Mouse (Mus musculus): Measurements from ENCODE around the gene Sumo3. TPM values are rescaled to one million over a fixed set of nuclear protein-coding genes. Genes with fewer than 3 reads are reported as not detected.

Gene Sumo3
- polyA plus RNA-seq, 1 experiment from 2014 or later = 350 TPM

DNA sequence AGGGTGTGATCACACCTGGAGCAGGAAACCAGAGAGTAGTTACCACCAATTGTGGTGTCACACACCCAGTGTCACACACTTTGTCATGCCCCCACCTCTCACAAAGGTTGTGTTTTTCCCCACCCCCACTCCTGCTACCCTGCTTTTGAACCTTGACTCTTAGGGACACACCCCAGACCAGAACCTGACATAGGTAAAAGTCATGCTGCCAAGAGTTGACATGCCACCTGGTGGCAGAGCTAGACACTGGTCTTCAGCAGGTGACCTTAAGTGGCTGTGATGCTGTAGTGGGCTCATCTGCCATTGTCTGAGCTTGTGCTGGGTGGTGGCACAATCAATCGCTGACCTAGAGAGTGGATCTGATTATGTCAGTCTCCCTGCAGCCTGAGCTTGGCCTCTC, 24.1 kb downstream of the Sumo3 start:
- Histone ChIP-seq H3K36me3 (peaks cover 21% of the 10 kb centered on the region), H3K9ac (no peak overlapping the region), H3K27ac (no peak overlapping the region), H3K4me1 (peaks cover 23% of the 10 kb centered on the region), H3K4me3 (no peak overlapping the region), H3K4me2 (no peak overlapping the region), H3K27me3 (no peaks in the 10 kb centered on the region), H3K9me3 (no peaks in the 10 kb centered on the region)
- WGBS = 91% methylated on average over 1 of the region's 1 CpGs
- ATAC-seq (ENCODE audit: borderline replicate concordance, extremely low read depth, low FRiP score, low TSS enrichment) = no peak

GRCm38 (mm10) chr10:77634016-77634415, 28.1 kb downstream of the Sumo3 start:
- H3K27ac ChIP-seq = no peak overlapping the region
- no peaks in the 10 kb centered on the region for H3K27me3 ChIP-seq
- no peak overlapping the region for H3K9ac ChIP-seq
- H3K4me1 ChIP-seq = peaks cover 21% of the 10 kb centered on the region
- H3K4me2 ChIP-seq = no peak overlapping the region
- peaks cover 39% of the 10 kb centered on the region for H3K36me3 ChIP-seq
- H3K4me3 ChIP-seq = no peak overlapping the region
- no peak for ATAC-seq (ENCODE audit: borderline replicate concordance, extremely low read depth, low FRiP score, low TSS enrichment)
- 72% methylated on average over 6 of the region's 6 CpGs for WGBS
- H3K9me3 ChIP-seq = no peaks in the 10 kb centered on the region

- Histone ChIP-seq H3K4me3 (no peak overlapping the region), H3K27ac (peak overlapping the region; percentile 64), H3K4me1 (peaks cover 21% of the 10 kb centered on the region), H3K9me3 (no peaks in the 10 kb centered on the region), H3K4me2 (no peak overlapping the region), H3K36me3 (peaks cover 42% of the 10 kb centered on the region), H3K9ac (no peak overlapping the region), H3K27me3 (no peaks in the 10 kb centered on the region)
- WGBS = 27% methylated on average over 13 of the region's 13 CpGs
- peak; percentile 62 for ATAC-seq (ENCODE audit: borderline replicate concordance, extremely low read depth, low FRiP score, low TSS enrichment)
These were observed 28.7 kb downstream of the Sumo3 start for GRCm38 (mm10) chr10:77634452-77635231.

DNA sequence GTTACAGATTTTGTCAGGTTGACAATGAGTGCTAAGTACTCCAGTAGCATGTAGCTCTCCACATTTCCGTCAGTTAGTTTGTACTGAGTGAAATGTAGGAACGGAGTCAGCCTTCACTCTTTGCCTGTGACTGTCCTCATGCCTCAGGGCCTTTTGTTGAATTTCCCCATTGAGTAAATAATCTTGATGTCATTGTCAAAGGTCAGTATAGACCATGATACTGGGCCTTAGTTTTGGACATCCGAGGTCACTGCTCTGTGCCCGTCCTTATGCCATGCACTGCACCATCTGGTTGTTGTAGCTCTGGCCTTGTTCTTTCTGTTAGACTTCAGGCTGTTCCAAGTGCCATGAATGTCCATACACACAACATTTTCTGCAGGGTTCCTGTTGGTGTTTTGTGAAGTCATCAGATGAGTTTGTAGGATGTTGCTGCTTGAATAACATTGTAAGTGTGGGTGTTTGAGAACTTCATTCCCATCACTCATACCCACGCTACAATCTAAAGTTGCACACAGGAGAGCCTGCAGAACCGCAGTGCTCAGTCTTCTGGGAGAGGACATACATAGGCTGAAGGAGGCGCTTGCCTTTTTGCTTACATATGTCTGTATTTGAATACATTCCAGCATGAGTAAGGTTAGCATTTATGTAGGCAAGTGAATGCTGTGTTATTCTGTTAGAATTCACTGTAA, 30.5 kb downstream of the Sumo3 start:
- no peak for ATAC-seq (ENCODE audit: borderline replicate concordance, extremely low read depth, low FRiP score, low TSS enrichment)
- Histone ChIP-seq H3K27me3 (no peaks in the 10 kb centered on the region), H3K4me2 (no peak overlapping the region), H3K27ac (no peak overlapping the region), H3K4me1 (peaks cover 21% of the 10 kb centered on the region), H3K4me3 (no peak overlapping the region), H3K9me3 (no peaks in the 10 kb centered on the region), H3K9ac (no peak overlapping the region), H3K36me3 (peaks cover 43% of the 10 kb centered on the region)
- WGBS = 86% methylated on average over 7 of the region's 7 CpGs

DNA sequence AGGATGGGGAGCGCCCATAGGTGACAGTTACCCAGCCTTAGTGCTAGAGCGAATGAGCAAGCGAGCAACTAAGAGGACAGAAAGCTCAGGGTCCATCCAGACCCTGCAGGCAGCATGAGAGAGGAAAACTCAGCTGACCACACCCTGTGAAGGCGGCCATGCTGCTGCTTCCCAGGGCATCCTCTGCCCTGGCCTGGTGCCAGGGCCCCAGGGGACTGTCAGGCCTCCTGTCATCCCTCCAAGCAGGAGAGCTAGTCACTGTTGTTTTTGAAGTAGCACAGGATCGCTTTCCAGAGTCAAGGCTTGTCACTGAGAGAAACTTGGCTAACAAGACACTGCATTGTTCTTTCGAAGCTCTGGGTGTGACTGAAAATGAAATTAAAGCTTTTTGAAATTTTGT, 33.1 kb downstream of the Sumo3 start:
- 76% methylated on average over 6 of the region's 6 CpGs for WGBS
- H3K27me3 ChIP-seq = no peaks in the 10 kb centered on the region
- H3K9ac ChIP-seq = no peak overlapping the region
- no peak for ATAC-seq (ENCODE audit: borderline replicate concordance, extremely low read depth, low FRiP score, low TSS enrichment)
- H3K27ac ChIP-seq = peak overlapping the region; percentile 27; the same call in 1 of the 2 replicates
- no peak overlapping the region for H3K4me3 ChIP-seq
- no peak overlapping the region for H3K4me2 ChIP-seq
- H3K9me3 ChIP-seq = no peaks in the 10 kb centered on the region
- peaks cover 19% of the 10 kb centered on the region for H3K4me1 ChIP-seq
- H3K36me3 ChIP-seq = peaks cover 47% of the 10 kb centered on the region

DNA sequence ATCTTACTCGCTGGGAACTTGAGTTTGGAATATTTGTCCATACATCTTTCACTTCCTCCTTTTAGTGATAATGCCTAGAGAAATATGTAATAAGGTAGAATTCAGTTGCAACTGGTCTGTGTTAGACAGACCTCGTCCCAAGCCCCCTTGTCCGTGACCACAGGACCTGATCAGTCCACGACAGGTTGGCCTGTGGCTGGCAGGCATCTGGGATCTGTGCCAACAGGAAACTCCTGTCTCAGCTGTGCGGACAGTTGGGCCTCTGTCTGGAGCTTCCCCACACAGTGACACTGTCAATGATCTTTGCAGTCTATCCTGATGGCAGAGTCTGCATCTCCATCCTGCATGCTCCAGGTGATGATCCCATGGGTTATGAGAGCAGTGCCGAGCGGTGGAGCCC, 37.3 kb downstream of the Sumo3 start:
- ATAC-seq (ENCODE audit: borderline replicate concordance, extremely low read depth, low FRiP score, low TSS enrichment) = no peak
- WGBS = 65% methylated on average over 7 of the region's 7 CpGs
- Histone ChIP-seq H3K9ac (no peak overlapping the region), H3K4me2 (no peak overlapping the region), H3K4me3 (no peak overlapping the region), H3K36me3 (peaks cover 66% of the 10 kb centered on the region), H3K9me3 (no peaks in the 10 kb centered on the region), H3K27me3 (no peaks in the 10 kb centered on the region), H3K27ac (no peak overlapping the region), H3K4me1 (peaks cover 9% of the 10 kb centered on the region; the same call in 1 of the 2 replicates)

DNA sequence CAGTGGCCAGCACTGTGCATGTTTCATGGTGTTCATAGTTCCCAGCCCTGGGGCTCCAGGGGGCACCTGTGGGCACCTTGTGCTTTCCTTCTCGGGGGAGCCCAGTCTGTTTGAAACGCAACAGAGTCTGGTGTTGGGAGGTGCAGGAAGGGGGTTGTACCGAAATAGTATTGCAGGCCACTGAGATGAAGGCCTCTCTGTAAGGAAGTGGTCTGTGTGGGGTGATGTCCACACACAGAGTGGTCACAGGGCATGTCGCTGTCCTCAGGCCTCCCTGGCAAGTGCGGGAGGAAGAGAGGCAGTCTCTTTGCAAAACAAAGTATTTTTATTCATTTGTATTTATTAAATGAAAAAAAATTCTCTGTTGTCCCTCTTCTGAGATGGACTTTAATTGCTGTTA, 39.7 kb downstream of the Sumo3 start:
- H3K4me2 ChIP-seq = no peak overlapping the region
- no peaks in the 10 kb centered on the region for H3K27me3 ChIP-seq
- H3K9ac ChIP-seq = no peak overlapping the region
- H3K4me1 ChIP-seq = peaks cover 4% of the 10 kb centered on the region; the same call in 1 of the 2 replicates
- H3K36me3 ChIP-seq = peaks cover 51% of the 10 kb centered on the region
- H3K4me3 ChIP-seq = no peak overlapping the region
- 88% methylated on average over 5 of the region's 5 CpGs for WGBS
- no peaks in the 10 kb centered on the region for H3K9me3 ChIP-seq
- ATAC-seq (ENCODE audit: borderline replicate concordance, extremely low read depth, low FRiP score, low TSS enrichment) = no peak
- H3K27ac ChIP-seq = no peak overlapping the region

- H3K27me3 ChIP-seq = no peaks in the 10 kb centered on the region
- WGBS = 71% methylated on average over 1 of the region's 1 CpGs
- no peak overlapping the region for H3K4me2 ChIP-seq
- no peaks in the 10 kb centered on the region for H3K9me3 ChIP-seq
- H3K9ac ChIP-seq = no peak overlapping the region
- no peak for ATAC-seq (ENCODE audit: borderline replicate concordance, extremely low read depth, low FRiP score, low TSS enrichment)
- peaks cover 43% of the 10 kb centered on the region for H3K36me3 ChIP-seq
- H3K4me3 ChIP-seq = no peak overlapping the region
- no peak overlapping the region for H3K27ac ChIP-seq
- H3K4me1 ChIP-seq = peaks cover 4% of the 10 kb centered on the region; the same call in 1 of the 2 replicates
These were observed 41.6 kb downstream of the Sumo3 start for GRCm38 (mm10) chr10:77647461-77647860.

DNA sequence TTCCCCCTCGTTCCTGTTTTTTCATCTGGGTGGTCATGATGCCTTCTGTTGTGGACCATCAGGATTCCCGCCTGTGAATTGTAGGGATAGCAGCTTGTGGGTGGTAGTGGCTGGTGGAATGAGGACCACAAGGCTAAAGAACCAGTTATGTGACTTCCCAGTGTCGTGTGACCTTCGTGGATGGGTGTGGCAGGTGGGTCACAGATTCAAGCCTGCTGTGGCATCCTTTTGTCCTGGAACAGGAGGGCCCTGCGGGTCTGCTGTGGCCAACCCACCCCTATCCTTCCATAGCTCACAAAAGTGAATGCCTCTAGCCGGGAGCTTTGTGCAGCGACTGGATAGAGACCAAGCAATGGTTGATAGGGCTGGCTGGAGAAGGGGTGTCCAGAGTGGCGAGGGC, 42.0 kb downstream of the Sumo3 start:
- no peaks in the 10 kb centered on the region for H3K27me3 ChIP-seq
- ATAC-seq (ENCODE audit: borderline replicate concordance, extremely low read depth, low FRiP score, low TSS enrichment) = no peak
- WGBS = 83% methylated on average over 8 of the region's 8 CpGs
- no peak overlapping the region for H3K4me2 ChIP-seq
- peaks cover 40% of the 10 kb centered on the region for H3K36me3 ChIP-seq
- no peaks in the 10 kb centered on the region for H3K9me3 ChIP-seq
- no peak overlapping the region for H3K9ac ChIP-seq
- peaks cover 4% of the 10 kb centered on the region; the same call in 1 of the 2 replicates for H3K4me1 ChIP-seq
- no peak overlapping the region for H3K4me3 ChIP-seq
- no peak overlapping the region for H3K27ac ChIP-seq

GRCm38 (mm10) chr10:77652046-77652445, 46.1 kb downstream of the Sumo3 start:
- H3K4me1 ChIP-seq = peaks cover 4% of the 10 kb centered on the region; the same call in 1 of the 2 replicates
- no peak overlapping the region for H3K4me3 ChIP-seq
- no peaks in the 10 kb centered on the region for H3K27me3 ChIP-seq
- H3K9ac ChIP-seq = no peak overlapping the region
- H3K9me3 ChIP-seq = no peaks in the 10 kb centered on the region
- ATAC-seq (ENCODE audit: borderline replicate concordance, extremely low read depth, low FRiP score, low TSS enrichment) = no peak
- WGBS = 84% methylated on average over 9 of the region's 9 CpGs
- no peaks in the 10 kb centered on the region for H3K36me3 ChIP-seq
- no peak overlapping the region for H3K27ac ChIP-seq
- no peak overlapping the region for H3K4me2 ChIP-seq

DNA sequence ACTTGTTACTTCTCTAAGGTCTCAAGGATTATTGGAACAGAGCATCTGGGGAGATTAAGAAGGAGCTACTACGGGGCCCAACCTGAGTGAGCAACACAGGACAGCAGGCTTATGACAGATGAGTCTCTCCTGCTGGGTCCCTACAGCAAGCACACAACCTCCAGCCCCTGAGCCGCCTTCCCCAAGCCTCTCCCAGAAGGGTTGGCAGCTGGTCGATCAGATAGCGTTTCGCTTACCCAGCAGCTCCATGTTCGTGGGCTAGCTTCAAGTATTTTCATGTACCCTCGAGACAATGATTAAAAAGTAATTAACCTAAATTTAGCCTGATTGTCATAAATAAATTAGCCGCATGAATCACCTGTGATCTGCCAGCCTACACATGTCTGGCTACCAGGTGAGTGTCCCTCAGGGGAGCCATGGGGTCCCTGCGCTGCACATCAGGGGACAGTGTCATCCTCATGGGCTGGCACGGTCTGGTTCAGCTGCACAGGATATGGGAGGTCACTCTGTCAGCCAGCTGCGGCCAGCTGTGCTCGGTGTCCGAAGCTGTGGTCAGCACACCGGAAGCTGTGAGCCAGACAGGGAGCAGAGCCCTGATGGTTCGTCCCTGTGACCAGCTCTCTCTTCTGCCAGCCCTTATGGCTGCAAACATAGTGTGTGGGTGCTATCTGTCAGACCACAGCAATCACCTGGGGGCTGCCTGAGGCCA, 52.5 kb downstream of the Sumo3 start:
- WGBS = 47% methylated on average over 15 of the region's 15 CpGs
- peak; percentile 71; the same call in 1 of the 2 replicates for ATAC-seq (ENCODE audit: borderline replicate concordance, extremely low read depth, low FRiP score, low TSS enrichment)
- Histone ChIP-seq H3K9me3 (no peaks in the 10 kb centered on the region), H3K4me2 (no peak overlapping the region), H3K4me3 (no peak overlapping the region), H3K27ac (no peak overlapping the region), H3K36me3 (no peaks in the 10 kb centered on the region), H3K9ac (no peak overlapping the region), H3K4me1 (peaks cover 9% of the 10 kb centered on the region; the same call in 1 of the 2 replicates), H3K27me3 (no peaks in the 10 kb centered on the region)

Measured in lung, embryonic 15.5 days (tissue).